Mouse (Mus musculus) frontal cortex, adult (tissue): ENCODE results near the gene Cmtm7.

ENCODE experiments used
- ATAC-seq: cut with Nextera tagmentation; 2 replicates; pipeline ENCODE4 v1.9.2; 2017; ENCODE audit warnings: mild to moderate bottlenecking, moderate library complexity, mixed read lengths; ENCODE audit not compliant: low TSS enrichment

Cmtm7 gene

GRCm38 (mm10) chr9:114767030-114767429 is 14.6 kb downstream of the Cmtm7 start:
- no peak for ATAC-seq

- no peak for ATAC-seq
Measured at GRCm38 (mm10) chr9:114763341-114763740, 18.3 kb downstream of the Cmtm7 start.

- ATAC-seq = peak; percentile 78
Measured at GRCm38 (mm10) chr9:114761848-114762247, 19.8 kb downstream of the Cmtm7 start.

GRCm38 (mm10) chr9:114760353-114760752 is 21.3 kb downstream of the Cmtm7 start:
- no peak for ATAC-seq

- ATAC-seq = no peak
Measured at GRCm38 (mm10) chr9:114759886-114760285, 21.8 kb downstream of the Cmtm7 start.

- no peak for ATAC-seq
Measured at GRCm38 (mm10) chr9:114758801-114759200, 22.9 kb downstream of the Cmtm7 start.

GRCm38 (mm10) chr9:114758272-114758671 is 23.4 kb downstream of the Cmtm7 start:
- no peak for ATAC-seq

GRCm38 (mm10) chr9:114752863-114753484 is 28.7 kb downstream of the Cmtm7 start:
- ATAC-seq = peak; percentile 91

- ATAC-seq = no peak
Measured at GRCm38 (mm10) chr9:114752311-114752710, 29.3 kb downstream of the Cmtm7 start.

- no peak for ATAC-seq
Measured at GRCm38 (mm10) chr9:114751582-114751981, 30.1 kb downstream of the Cmtm7 start.

- ATAC-seq = no peak
Measured at GRCm38 (mm10) chr9:114747466-114747865, 34.2 kb downstream of the Cmtm7 start.

GRCm38 (mm10) chr9:114747012-114747411 is 34.6 kb downstream of the Cmtm7 start:
- peak; percentile 80 for ATAC-seq

GRCm38 (mm10) chr9:114745654-114746053 is 36.0 kb downstream of the Cmtm7 start:
- ATAC-seq = no peak

- ATAC-seq = peak; percentile 13; the same call in 1 of the 2 replicates
Measured at GRCm38 (mm10) chr9:114745163-114745562, 36.5 kb downstream of the Cmtm7 start.

- ATAC-seq = no peak
Measured at GRCm38 (mm10) chr9:114742731-114743130, 38.9 kb downstream of the Cmtm7 start.

- no peak for ATAC-seq
Measured at GRCm38 (mm10) chr9:114740336-114740735, 41.3 kb downstream of the Cmtm7 start.

GRCm38 (mm10) chr9:114736442-114736841 is 45.2 kb downstream of the Cmtm7 start:
- ATAC-seq = no peak

- no peak for ATAC-seq
Measured at GRCm38 (mm10) chr9:114733238-114733637, 48.4 kb downstream of the Cmtm7 start.

- ATAC-seq = 0 out of 2 replicates have a peak, but pooled peaks have one; percentile 17
Measured at GRCm38 (mm10) chr9:114731871-114732682, 49.6 kb downstream of the Cmtm7 start.

GRCm38 (mm10) chr9:114731011-114731755 is 50.5 kb downstream of the Cmtm7 start, which contains the start of gene Cmtm6:
Gene Cmtm6 (plus strand): TSS chr9:114731116.
- peak; percentile 71 for ATAC-seq

GRCm38 (mm10) chr9:114729911-114730805 is 51.5 kb downstream of the Cmtm7 start:
- ATAC-seq = no peak
